Mouse (Mus musculus): ENCODE measurements at regions not wholly inside any gene's neighbourhood (a gene's known extent, or its start where the extent isn't known, plus 50 kb on each side); places are given as distances from the start of the nearest gene placed in this dataset.

GRCm38 (mm10) chr4:90437375-90438190 is 219.0 kb downstream of the Zfp352 start:
- peak in 1 of 2 experiments; percentile 39 for DNase-seq (ENCODE audit: low spot score in 2 of 2)

- no peak for DNase-seq (ENCODE audit: low spot score in 2 of 2)
Measured at GRCm38 (mm10) chr4:90438191-90438922, 219.7 kb downstream of the Zfp352 start.

- no peak for DNase-seq (ENCODE audit: low spot score in 2 of 2)
Measured at GRCm38 (mm10) chr4:90445268-90445667, 226.6 kb downstream of the Zfp352 start.

GRCm38 (mm10) chr4:90452576-90452975 is 234.0 kb downstream of the Zfp352 start:
- DNase-seq (ENCODE audit: low spot score in 2 of 2) = no peak

GRCm38 (mm10) chr4:90453029-90453428 is 234.4 kb downstream of the Zfp352 start:
- no peak for DNase-seq (ENCODE audit: low spot score in 2 of 2)

GRCm38 (mm10) chr4:90496891-90497610 is 278.4 kb downstream of the Zfp352 start:
- no peak for DNase-seq (ENCODE audit: low spot score in 2 of 2)

Measured in left cerebral cortex, adult 8-10 months (tissue).